Mouse (Mus musculus) macrophage (primary cell): ENCODE measurements around the gene Adamtsl1. TPM values are rescaled to one million over a fixed set of nuclear protein-coding genes. Genes with fewer than 3 reads are reported as not detected.

Experiments used
- H3K27ac ChIP-seq: fragments of 350-480 bp; formaldehyde crosslinking; 2 replicates; pipeline ENCODE4 v1.9.0; 2021
- H3K36me3 ChIP-seq: fragments of 350-480 bp; formaldehyde crosslinking; 2 replicates; pipeline ENCODE4 v1.9.0; 2021; ENCODE audit errors: inconsistent target
- H3K4me3 ChIP-seq: fragments of 350-480 bp; formaldehyde crosslinking; 2 replicates; pipeline ENCODE4 v1.9.0; 2021; ENCODE audit errors: inconsistent target
- H3K79me2 ChIP-seq: fragments of 350-480 bp; formaldehyde crosslinking; 2 replicates; pipeline ENCODE4 v1.9.0; 2021; ENCODE audit errors: inconsistent target
- WGBS: methylation state at CpG from one replicate; pipeline ENCODE4 v1.1.7; 2026; ENCODE audit warnings: inconsistent platforms; ENCODE audit not compliant: missing documents; 5-methylcytosine and 5-hydroxymethylcytosine counted together
- polyA plus RNA-seq: library from polyadenylated mRNA; stranded (reverse); fragments of 250-400 nt; gene quantifications from 3 replicates; pipeline ENCODE4 v1.2.4, GENCODE M21; 2018; ENCODE audit warnings: inconsistent platforms

Gene Adamtsl1
- polyA plus RNA-seq, 1 experiment from 2014 or later = not detected

DNA sequence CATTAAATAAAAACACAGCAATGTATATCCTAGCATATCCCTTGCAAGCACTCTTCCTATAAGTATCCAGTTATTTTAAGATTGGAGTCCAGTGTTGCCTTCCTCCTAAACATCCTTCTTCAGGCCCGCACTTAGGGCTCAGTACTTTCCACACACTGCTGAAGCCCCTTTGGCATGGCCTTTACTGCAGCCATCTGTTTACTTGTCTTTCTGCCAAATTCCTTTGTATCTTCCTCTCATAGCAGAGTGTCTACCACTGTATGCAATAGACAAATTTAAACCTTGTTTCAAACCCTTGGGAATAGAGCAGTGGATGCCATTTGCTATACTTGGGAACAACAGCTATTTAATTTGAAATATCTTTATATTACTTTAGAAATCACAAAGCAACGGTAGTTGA lies 213.8 kb downstream of the Adamtsl1 start:
- Histone ChIP-seq H3K4me3 (no peak overlapping the region), H3K36me3 (no peaks in the 10 kb centered on the region), H3K79me2 (no peaks in the 10 kb centered on the region), H3K27ac (no peak overlapping the region)
- 89% methylated on average over 2 of the region's 2 CpGs for WGBS

DNA sequence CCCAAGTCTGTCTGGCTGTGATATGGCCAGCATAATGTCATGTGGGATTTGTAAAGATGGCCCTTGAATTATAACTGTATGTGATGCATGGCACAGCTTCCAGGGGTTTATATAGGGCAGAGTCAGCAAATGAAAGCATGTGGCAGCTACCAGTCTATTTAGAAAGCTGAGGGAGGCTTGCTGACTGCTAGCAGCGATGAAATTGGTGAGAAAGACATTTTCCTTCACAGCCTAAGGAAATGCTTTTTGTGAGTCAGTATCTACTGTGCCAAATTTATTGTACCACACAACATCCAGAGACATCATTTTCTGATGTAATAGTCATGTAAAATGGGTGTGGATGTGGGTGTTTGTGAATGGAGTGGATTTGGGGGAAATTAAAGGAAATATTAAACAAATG lies 214.4 kb downstream of the Adamtsl1 start:
- H3K79me2 ChIP-seq = no peaks in the 10 kb centered on the region
- no peaks in the 10 kb centered on the region for H3K36me3 ChIP-seq
- 71% methylated on average over 1 of the region's 1 CpGs for WGBS

DNA sequence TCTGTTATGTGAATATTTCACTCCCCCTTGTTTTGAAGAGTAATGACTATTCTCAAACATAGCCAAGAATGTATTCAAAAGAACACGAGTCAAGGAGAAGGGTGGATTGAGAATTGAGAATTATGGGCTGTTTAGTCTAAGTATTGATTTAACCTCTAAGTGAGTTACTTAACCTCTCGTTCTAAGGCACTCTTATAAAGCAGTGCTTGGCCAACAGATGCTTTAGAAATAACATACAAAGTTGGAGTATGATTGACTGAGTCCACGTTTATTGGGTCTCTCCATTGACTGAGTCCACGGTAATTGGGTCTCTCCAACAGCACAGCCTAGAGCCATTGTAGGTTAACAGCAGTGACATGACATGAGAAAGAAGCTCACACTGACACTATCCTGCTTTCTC lies 226.5 kb downstream of the Adamtsl1 start:
- 87% methylated on average over 4 of the region's 4 CpGs for WGBS
- Histone ChIP-seq H3K36me3 (no peaks in the 10 kb centered on the region), H3K27ac (no peak overlapping the region), H3K4me3 (no peak overlapping the region), H3K79me2 (no peaks in the 10 kb centered on the region)

More for the DNA sequence above, 214.4 kb downstream of the Adamtsl1 start:
- no peak overlapping the region for H3K27ac ChIP-seq
- no peak overlapping the region for H3K4me3 ChIP-seq

DNA sequence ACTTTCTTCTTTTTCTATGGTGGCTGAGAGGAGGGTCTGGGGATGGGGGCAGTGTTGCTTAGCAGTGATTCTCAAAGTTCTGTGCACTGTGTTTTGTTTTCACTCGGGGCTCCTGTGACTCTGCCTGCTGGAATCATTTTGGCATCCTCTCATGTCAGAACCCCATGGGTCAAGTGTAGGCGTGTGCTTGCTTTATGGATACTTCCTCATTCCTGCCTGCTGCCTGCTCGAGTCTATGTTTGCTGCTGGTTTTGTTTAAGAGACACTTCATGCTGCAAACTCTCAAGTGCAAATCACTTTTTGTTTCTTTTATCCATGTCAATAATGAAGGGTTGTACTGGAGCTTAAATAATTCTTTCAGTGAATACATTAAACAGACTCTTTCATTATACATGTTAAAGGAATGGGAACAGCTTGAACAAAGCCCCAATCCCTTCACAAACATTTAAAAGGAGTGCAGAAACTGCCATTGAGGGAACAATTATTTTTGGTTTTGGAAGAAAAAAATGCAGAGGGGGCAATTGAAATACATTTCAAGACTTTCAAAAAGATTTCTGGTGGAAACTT lies 227.9 kb downstream of the Adamtsl1 start:
- Histone ChIP-seq H3K4me3 (no peak overlapping the region), H3K36me3 (no peaks in the 10 kb centered on the region), H3K79me2 (no peaks in the 10 kb centered on the region), H3K27ac (no peak overlapping the region)
- 0% methylated on average over 3 of the region's 3 CpGs for WGBS

DNA sequence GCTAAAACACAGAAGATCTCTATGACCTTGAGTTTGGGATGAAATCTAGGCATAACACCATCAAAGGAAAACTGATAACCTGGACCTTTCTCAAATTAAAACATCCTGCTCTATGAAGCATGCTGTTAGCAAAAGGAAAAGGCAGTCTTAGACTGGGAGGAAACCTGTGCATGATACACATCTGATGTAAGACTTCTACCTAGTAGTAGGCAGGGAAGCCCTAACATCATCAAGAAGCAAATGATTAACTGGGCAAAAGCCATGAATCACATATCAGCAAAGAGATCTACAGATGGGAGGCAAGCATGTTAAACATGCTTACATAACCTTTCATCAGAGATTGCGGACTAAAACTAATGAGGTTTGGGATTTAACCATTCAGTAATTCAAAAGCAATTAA lies 229.5 kb downstream of the Adamtsl1 start:
- H3K27ac ChIP-seq = no peak overlapping the region
- no peaks in the 10 kb centered on the region for H3K36me3 ChIP-seq
- 70% methylated on average over 1 of the region's 1 CpGs for WGBS

DNA sequence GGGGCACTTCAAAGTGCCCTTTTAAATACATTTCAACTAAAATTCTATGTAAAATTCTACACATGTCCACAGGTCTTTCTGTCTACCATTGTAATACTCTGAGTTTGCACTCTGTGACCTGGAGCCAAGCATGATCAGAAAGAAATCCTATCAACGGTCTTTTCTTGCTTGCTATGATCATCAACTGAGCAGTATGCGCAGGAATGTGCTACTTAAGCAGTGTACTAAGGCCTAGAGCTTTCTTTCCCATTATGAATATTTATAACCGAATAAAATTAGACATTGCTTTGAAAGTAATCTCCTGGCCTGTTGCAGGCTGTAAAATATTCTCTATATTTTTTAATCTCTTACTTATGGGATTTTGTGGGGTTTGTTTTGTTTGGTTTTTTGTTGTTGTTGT lies 248.7 kb downstream of the Adamtsl1 start:
- Histone ChIP-seq H3K4me3 (no peak overlapping the region), H3K27ac (no peak overlapping the region), H3K79me2 (no peaks in the 10 kb centered on the region), H3K36me3 (no peaks in the 10 kb centered on the region)
- 83% methylated on average over 3 of the region's 3 CpGs for WGBS

More for the DNA sequence above, 229.5 kb downstream of the Adamtsl1 start:
- Histone ChIP-seq H3K79me2 (no peaks in the 10 kb centered on the region), H3K4me3 (no peak overlapping the region)

DNA sequence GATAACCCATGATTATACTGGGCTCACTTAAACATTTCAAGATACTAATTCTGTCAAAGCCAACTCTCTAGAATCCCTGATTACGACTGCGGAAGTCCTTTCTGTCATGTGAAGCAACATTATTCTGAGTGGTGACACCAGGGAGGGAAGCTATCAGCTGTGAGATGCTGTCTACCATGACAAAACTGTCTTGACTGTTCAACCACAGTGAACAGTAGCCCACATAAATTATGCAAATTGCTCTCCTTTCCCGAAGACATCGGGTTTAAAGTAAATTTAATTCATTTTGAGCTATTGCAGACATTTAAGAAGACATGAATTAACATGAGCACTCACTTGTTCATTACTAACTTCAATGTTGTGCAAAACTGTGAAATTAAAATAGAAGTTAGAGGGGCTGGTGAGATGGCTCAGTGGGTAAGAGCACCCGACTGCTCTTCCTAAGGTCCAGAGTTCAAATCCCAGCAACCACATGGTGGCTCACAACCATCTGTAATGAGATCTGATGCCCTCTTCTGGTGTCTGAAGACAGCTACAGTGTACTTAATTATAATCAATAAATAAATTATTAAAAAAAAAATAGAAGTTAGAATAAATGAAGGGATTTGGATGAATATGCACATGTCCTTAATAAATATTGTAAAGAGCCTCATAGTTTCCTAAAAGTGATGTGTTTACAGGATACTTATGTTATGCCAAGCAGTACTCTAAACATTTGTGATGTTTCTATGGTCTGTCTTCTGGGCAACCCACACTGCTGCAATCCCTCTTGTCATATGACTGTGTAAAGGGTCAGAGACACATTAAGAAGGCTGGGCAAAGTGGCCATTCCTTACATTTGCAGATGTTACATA lies 249.4 kb downstream of the Adamtsl1 start:
- Histone ChIP-seq H3K36me3 (no peaks in the 10 kb centered on the region), H3K27ac (no peak overlapping the region), H3K79me2 (no peaks in the 10 kb centered on the region), H3K4me3 (no peak overlapping the region)
- WGBS = 95% methylated on average over 4 of the region's 5 CpGs

DNA sequence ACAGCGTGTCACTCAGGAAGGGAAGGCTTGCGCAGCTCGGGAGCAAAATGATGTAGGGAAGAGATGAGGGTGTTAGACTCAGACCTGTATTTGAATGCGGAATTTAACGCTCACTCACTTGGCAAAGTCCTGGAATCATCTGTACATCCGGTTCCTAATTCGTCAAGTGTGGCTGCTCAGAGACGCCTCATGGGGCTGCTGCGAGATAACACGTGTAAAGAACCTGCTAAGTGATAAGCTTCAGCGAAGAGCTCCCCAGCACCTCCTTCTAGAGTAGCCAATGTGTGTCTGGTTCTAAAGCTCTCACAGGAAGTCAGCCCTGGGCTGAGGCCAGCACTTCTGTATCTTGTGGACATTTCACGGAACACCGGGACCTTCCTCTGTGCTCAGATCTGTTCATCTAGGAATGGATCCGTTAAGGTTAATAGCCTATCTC lies 250.1 kb downstream of the Adamtsl1 start:
- no peaks in the 10 kb centered on the region for H3K79me2 ChIP-seq
- H3K4me3 ChIP-seq = no peak overlapping the region
- WGBS = 91% methylated on average over 14 of the region's 14 CpGs
- H3K36me3 ChIP-seq = no peaks in the 10 kb centered on the region
- no peak overlapping the region for H3K27ac ChIP-seq

DNA sequence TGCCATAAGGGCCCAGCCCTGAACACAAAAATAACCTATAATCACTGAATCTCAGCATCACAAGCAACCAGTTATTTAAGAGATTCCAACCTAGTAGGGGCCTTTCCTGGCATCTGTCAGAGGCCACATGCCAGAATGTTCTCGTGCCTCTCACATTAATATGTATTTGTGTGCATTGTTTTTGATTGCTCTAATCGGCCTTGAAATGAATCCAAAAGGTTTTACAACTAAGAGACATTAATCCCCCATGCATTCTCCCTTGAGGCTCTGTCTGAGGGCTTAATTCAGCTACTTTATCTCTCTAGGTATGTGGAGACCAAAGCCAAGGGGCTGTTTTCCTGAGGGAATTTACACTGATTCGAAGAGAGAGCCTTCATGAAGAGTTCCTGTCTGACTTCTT lies 250.5 kb downstream of the Adamtsl1 start:
- no peak overlapping the region for H3K27ac ChIP-seq
- no peaks in the 10 kb centered on the region for H3K36me3 ChIP-seq
- no peaks in the 10 kb centered on the region for H3K79me2 ChIP-seq
- 71% methylated on average over 3 of the region's 3 CpGs for WGBS
- H3K4me3 ChIP-seq = no peak overlapping the region

DNA sequence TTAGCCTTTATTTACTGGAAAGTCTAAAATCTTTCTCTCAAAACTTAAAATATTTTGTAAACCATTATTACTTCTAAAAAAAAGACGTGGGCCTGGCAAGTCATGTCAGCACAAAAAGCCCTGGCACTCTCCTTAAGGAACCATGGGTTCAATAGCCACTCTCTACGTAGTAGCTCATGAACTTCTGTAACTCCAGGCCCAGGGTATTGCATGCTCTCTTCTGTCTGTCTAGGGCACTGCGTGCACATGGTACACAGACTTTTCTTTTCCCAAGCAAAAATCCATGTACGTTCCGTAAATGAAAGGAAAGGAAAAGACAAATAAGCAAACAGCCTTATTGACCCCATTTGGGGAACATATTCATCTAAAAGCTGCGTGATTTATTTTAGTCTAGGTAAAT lies 253.7 kb downstream of the Adamtsl1 start:
- Histone ChIP-seq H3K79me2 (no peaks in the 10 kb centered on the region), H3K27ac (no peak overlapping the region), H3K4me3 (no peak overlapping the region), H3K36me3 (no peaks in the 10 kb centered on the region)
- 90% methylated on average over 6 of the region's 6 CpGs for WGBS

DNA sequence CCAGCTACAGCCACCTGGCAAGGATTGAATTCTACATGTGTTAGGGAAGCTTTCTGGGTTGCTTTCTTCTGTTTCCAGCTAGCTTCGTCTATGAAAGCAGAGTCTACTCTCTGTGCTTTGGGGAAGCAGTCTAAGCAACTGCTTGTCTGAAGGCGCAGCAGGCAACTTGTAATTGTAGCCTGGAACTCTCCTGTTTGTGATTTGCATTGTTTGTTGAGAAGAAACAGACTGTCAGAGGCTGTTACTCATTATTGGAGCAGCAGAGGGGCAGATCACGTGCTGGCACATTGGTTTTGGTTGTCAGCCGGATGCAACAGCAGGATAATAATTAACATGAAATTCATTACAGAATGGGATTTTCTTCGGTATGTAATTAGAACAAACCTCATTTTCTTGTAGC lies 254.1 kb downstream of the Adamtsl1 start:
- Histone ChIP-seq H3K36me3 (no peaks in the 10 kb centered on the region), H3K27ac (no peak overlapping the region), H3K4me3 (no peak overlapping the region), H3K79me2 (no peaks in the 10 kb centered on the region)
- WGBS = 92% methylated on average over 5 of the region's 5 CpGs

DNA sequence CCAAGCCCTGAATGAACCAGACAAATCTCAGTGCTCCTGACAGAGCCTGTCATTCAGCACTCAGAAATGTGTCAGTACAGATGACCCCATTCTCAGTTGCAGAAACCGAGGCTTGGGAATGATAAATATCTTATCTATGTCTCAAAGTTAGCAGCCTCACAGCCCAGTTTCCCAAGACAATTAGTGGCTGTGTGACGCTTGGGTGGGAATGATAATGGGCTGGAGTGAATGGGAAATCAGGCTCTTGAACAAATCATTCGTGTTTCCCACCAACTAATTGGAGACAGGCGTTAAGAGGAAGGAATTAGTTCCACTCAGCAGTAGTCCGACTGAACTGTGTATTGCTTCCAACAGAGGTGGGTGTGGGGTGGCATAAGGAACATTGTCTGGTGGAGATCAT lies 268.5 kb downstream of the Adamtsl1 start:
- Histone ChIP-seq H3K36me3 (no peaks in the 10 kb centered on the region), H3K79me2 (no peaks in the 10 kb centered on the region), H3K4me3 (no peak overlapping the region), H3K27ac (no peak overlapping the region)
- WGBS = 74% methylated on average over 5 of the region's 5 CpGs

DNA sequence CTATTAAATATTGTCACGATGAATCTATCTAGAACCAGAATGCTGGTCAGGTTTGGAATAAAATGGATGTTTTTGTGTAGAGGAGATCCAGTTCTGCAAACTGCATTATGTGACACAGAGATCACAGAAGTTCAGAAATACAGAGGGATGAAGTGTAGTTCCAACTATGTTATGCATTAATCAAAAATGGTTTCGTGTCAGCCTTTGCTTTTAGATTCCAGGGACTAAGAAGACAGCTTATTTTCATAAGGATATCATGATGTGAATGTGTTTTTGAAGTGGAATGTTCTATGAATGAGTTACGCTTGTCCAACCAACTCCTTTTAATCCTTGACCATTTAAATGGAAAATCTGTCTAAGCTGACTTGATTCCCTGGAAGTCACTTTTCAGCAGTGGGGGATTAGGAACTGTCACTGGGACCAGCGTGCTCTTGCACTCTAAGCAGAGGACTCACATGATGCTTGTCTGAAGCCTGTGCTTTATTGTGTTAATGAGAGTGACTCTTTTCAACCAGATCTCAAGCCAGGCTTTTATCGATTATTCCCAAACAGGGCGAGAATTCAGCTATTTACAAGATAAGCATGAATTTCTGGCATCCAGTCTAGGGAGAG lies 269.9 kb downstream of the Adamtsl1 start:
- Histone ChIP-seq H3K79me2 (no peaks in the 10 kb centered on the region), H3K36me3 (no peaks in the 10 kb centered on the region), H3K27ac (no peak overlapping the region), H3K4me3 (no peak overlapping the region)
- 77% methylated on average over 6 of the region's 6 CpGs for WGBS

DNA sequence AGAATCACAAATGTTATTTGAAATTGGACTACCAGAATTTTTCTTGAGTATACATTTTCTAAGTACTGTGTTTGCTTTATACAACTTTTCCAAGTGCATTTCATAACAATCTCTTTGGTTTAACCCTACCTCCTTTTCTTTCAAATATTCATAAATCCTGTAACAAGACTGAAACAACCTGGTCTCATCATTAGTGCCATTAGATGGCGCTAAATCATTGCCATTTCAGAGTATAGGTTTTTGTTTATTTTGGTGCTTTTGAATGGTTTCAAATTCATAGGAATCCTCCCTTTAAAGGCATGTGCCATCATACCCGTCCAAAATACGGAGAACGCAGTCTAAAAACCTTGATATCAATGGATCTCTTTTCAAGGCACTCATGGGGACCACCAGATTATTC lies 270.5 kb downstream of the Adamtsl1 start:
- Histone ChIP-seq H3K36me3 (no peaks in the 10 kb centered on the region), H3K4me3 (no peak overlapping the region), H3K27ac (no peak overlapping the region), H3K79me2 (no peaks in the 10 kb centered on the region)
- WGBS = 46% methylated on average over 4 of the region's 4 CpGs

DNA sequence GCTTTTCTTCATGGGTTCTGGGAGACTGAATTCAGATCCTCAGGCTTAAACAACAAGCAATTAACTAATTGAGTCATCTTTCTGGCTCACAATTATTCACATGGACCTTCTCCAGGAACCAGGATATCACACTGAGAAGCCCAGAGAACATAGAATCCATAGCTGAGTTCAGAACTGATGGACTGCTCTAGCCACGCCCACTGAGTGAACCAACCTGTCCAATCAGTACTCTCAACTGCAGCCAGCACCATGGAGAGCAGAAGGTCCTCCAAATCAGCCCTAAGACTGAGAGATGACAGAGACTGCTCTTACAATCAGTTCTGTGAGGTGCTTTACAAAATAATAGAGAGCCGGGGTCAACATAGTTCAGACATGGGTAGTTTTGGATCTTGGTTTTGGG lies 276.3 kb downstream of the Adamtsl1 start:
- Histone ChIP-seq H3K27ac (no peak overlapping the region), H3K4me3 (no peak overlapping the region), H3K36me3 (no peaks in the 10 kb centered on the region), H3K79me2 (no peaks in the 10 kb centered on the region)
- 63% methylated on average over 2 of the region's 2 CpGs for WGBS
